Mouse (Mus musculus): ENCODE measurements at regions not wholly inside any gene's neighbourhood (a gene's known extent, or its start where the extent isn't known, plus 50 kb on each side); places are given as distances from the start of the nearest gene placed in this dataset.

GRCm38 (mm10) chr13:71668256-71668655 lies 295.3 kb downstream of the Irx1 start:
- TF ChIP-seq CTCF (IDR thresholded peaks at IDR 0.05; ENCODE audit: low read depth): no peak
- TF ChIP-seq EP300 (IDR thresholded peaks at IDR 0.05; ENCODE audit: low read depth): no peak
